Comparison of ENCODE assay signal across 8 mouse cellular contexts in the genomic region with DNA sequence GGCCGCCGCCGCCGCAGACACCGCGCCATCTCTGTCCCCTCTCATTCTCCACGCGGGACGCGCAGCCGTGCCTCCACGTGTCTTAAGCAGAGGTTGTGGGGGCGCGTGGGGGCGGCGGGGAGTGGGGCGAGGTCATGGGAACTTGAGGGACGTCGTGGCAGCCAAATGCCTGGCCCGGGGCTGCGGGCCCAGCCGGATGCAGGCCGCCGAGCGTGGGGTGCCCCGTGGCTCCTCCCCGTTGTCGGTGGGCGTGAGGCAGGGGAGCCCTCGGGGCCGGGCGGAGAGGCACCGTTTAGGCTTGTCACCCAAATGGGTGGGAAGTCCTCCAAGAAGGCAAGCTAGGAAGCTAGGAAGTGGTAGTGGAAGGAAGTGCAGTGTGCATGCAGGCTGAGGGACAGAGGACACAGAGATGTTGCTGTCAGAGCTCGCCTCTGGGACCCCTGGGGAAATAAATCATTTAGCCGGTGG. TPM values are rescaled to one million over a fixed set of nuclear protein-coding genes. Genes with fewer than 3 reads are reported as not detected.
DNase-seq lines count a peak whose midpoint lies in the region; ATAC-seq and TF ChIP-seq lines count a peak whose summit lies in the region.

No protein-coding gene starts in this region.

- no peaks in the 10 kb centered on the region for H3K36me3 ChIP-seq in forebrain, embryonic 11.5 days (ENCODE audit: control insufficient read depth, insufficient read depth, low read length)
- no peaks in the 10 kb centered on the region for H3K36me3 ChIP-seq in heart, postnatal 0 days (replicated peaks; ENCODE audit: control insufficient read depth, insufficient read depth, low read length)
- no peaks in the 10 kb centered on the region for H3K36me3 ChIP-seq in liver, embryonic 16.5 days (ENCODE audit: control insufficient read depth, insufficient read depth)
- H3K36me3 ChIP-seq in neural tube, embryonic 12.5 days, result no peaks in the 10 kb centered on the region

- H3K4me3 ChIP-seq in forebrain, embryonic 11.5 days (ENCODE audit: low read depth, low read length), result peak overlapping the region; percentile 76
- H3K4me3 ChIP-seq in heart, postnatal 0 days (ENCODE audit: low read depth, low read length), result peak overlapping the region; percentile 95
- peak overlapping the region; percentile 90 for H3K4me3 ChIP-seq in liver, embryonic 16.5 days (ENCODE audit: low read depth, low read length)
- H3K4me3 ChIP-seq in neural tube, embryonic 12.5 days, result peak overlapping the region; percentile 71

- H3K27ac ChIP-seq in forebrain, embryonic 11.5 days (ENCODE audit: low read depth, low read length), result peak overlapping the region; percentile 79
- peak overlapping the region; percentile 90 for H3K27ac ChIP-seq in heart, postnatal 0 days (ENCODE audit: low read depth)
- H3K27ac ChIP-seq in liver, embryonic 16.5 days (ENCODE audit: low read length), result peak overlapping the region; percentile 81
- H3K27ac ChIP-seq in neural tube, embryonic 12.5 days, result peak overlapping the region; percentile 73

- H3K27me3 ChIP-seq in forebrain, embryonic 11.5 days (ENCODE audit: control insufficient read depth, insufficient read depth, low read length), result no peaks in the 10 kb centered on the region
- H3K27me3 ChIP-seq in heart, postnatal 0 days (ENCODE audit: control insufficient read depth, insufficient read depth, low read length), result no peaks in the 10 kb centered on the region
- H3K27me3 ChIP-seq in liver, embryonic 16.5 days (ENCODE audit: control insufficient read depth, insufficient read depth, low read depth, low read length), result no peaks in the 10 kb centered on the region
- H3K27me3 ChIP-seq in neural tube, embryonic 12.5 days (replicated peaks), result no peaks in the 10 kb centered on the region

- under 1% methylated on average over 35 of the region's 35 CpGs for WGBS in forebrain, embryonic 11.5 days
- WGBS in heart, postnatal 0 days, result 1% methylated on average over 28 of the region's 35 CpGs
- WGBS in liver, embryonic 16.5 days (ENCODE audit: insufficient replicate concordance), result under 1% methylated on average over 35 of the region's 35 CpGs
- under 1% methylated on average over 35 of the region's 35 CpGs for WGBS in neural tube, embryonic 12.5 days

- H3K4me2 ChIP-seq in forebrain, embryonic 11.5 days (ENCODE audit: low read depth, low read length, severe bottlenecking), result peak overlapping the region; percentile 73
- peak overlapping the region; percentile 82 for H3K4me2 ChIP-seq in heart, postnatal 0 days (ENCODE audit: low read depth, low read length)
- peak overlapping the region; percentile 95 for H3K4me2 ChIP-seq in liver, embryonic 16.5 days (ENCODE audit: low read depth, low read length)
- H3K4me2 ChIP-seq in neural tube, embryonic 12.5 days (replicated peaks), result peak overlapping the region; percentile 66

- no peak for TF ChIP-seq EP300 in heart, postnatal 0 days (IDR thresholded peaks at IDR 0.05; ENCODE audit: low read depth)

- TF ChIP-seq CTCF in heart, postnatal 0 days (IDR thresholded peaks at IDR 0.05; ENCODE audit: low read depth), result no peak

- H3K9me3 ChIP-seq in forebrain, embryonic 11.5 days (ENCODE audit: control insufficient read depth, low read length), result no peaks in the 10 kb centered on the region
- no peaks in the 10 kb centered on the region for H3K9me3 ChIP-seq in heart, postnatal 0 days (replicated peaks; ENCODE audit: control insufficient read depth, low read length)
- no peaks in the 10 kb centered on the region for H3K9me3 ChIP-seq in liver, embryonic 16.5 days (replicated peaks; ENCODE audit: control insufficient read depth, low read length)
- H3K9me3 ChIP-seq in neural tube, embryonic 12.5 days, result no peaks in the 10 kb centered on the region

- peak; percentile 76 for ATAC-seq in CD4-positive, CD25-positive, alpha-beta regulatory T cell, adult 4 months
- peak; percentile 85 for ATAC-seq in forebrain, embryonic 11.5 days (replicated peaks; ENCODE audit: low FRiP score)
- ATAC-seq in heart, postnatal 0 days (ENCODE audit: insufficient read depth, low read depth), result peak; percentile 66
- peak; percentile 67 for ATAC-seq in liver, embryonic 16.5 days (ENCODE audit: low read depth)
- ATAC-seq in neural tube, embryonic 12.5 days (ENCODE audit: low FRiP score, low read depth), result peak; percentile 85

- no peaks in the 10 kb centered on the region; the same call in 1 of the 2 replicates for H3K4me1 ChIP-seq in forebrain, embryonic 11.5 days (replicated peaks; ENCODE audit: control insufficient read depth, insufficient read depth, low read length)
- no peaks in the 10 kb centered on the region; the same call in 1 of the 2 replicates for H3K4me1 ChIP-seq in heart, postnatal 0 days (ENCODE audit: control insufficient read depth, insufficient read depth)
- peaks cover 3% of the 10 kb centered on the region for H3K4me1 ChIP-seq in liver, embryonic 16.5 days (ENCODE audit: control insufficient read depth, low read depth, low read length)
- H3K4me1 ChIP-seq in neural tube, embryonic 12.5 days, result no peaks in the 10 kb centered on the region

- peak overlapping the region; percentile 94 for H3K9ac ChIP-seq in forebrain, embryonic 11.5 days (ENCODE audit: low read length)
- peak overlapping the region; percentile 86 for H3K9ac ChIP-seq in heart, postnatal 0 days (replicated peaks; ENCODE audit: low read depth, low read length)
- peak overlapping the region; percentile 95 for H3K9ac ChIP-seq in liver, embryonic 16.5 days (ENCODE audit: low read depth, low read length)
- H3K9ac ChIP-seq in neural tube, embryonic 12.5 days, result peak overlapping the region; percentile 89

- DNase-seq in brain, embryonic 18.5 days (ENCODE audit: low read depth, low spot score), result peak; percentile 45
- DNase-seq in forebrain, embryonic 11.5 days (ENCODE audit: low spot score), result peak; percentile 82
- peak; percentile 58 for DNase-seq in heart, postnatal 0 days (ENCODE audit: low spot score)
- peak; percentile 76 to 86 for DNase-seq in kidney, postnatal 4 days
- DNase-seq in thymus, adult 18-20 months, result peak; percentile 68 to 78

RNA-seq across cellular contexts. Expression of gene Supt3, which starts 0.4 kb away (rescaled TPM):
- 10 to 100 TPM; 18.0 to 22.0 TPM for polyA plus RNA-seq in CD4-positive, CD25-positive, alpha-beta regulatory T cell, adult 4 months (2017; shearing (Covaris generic))
- 21.9 and 24.9 TPM in 2 replicates for polyA plus RNA-seq in forebrain, embryonic 11.5 days (2014; fragmentation: Nextera tagmentation; extraction: Ambion mirVana)
- total RNA-seq in heart, postnatal 0 days (2014; rRNA removed; ENCODE audit: low replicate concordance), result 4.3 and 7.2 TPM in 2 replicates
- 19.5 and 20.0 TPM in 2 replicates for polyA plus RNA-seq in heart, postnatal 0 days (2015; fragmentation: Nextera tagmentation; extraction: Ambion mirVana)
- polyA plus RNA-seq in liver, embryonic 16.5 days (2015; fragmentation: Nextera tagmentation; extraction: Ambion mirVana), result 6.0 and 6.2 TPM in 2 replicates
- 20.7 and 20.9 TPM in 2 replicates for polyA plus RNA-seq in neural tube, embryonic 12.5 days (2016; fragmentation: Nextera tagmentation; extraction: Ambion mirVana)

RNA-seq across cellular contexts. Expression of gene Runx2, which starts 37.2 kb away (rescaled TPM):
- 1 to 10 TPM; 4.2 to 6.0 TPM for polyA plus RNA-seq in CD4-positive, CD25-positive, alpha-beta regulatory T cell, adult 4 months (2017; shearing (Covaris generic))
- 2.1 and 2.2 TPM in 2 replicates for polyA plus RNA-seq in forebrain, embryonic 11.5 days (2014; fragmentation: Nextera tagmentation; extraction: Ambion mirVana)
- 0.08 TPM in 1 of 2 replicates, not detected in the other for total RNA-seq in heart, postnatal 0 days (2014; rRNA removed; ENCODE audit: low replicate concordance)
- polyA plus RNA-seq in heart, postnatal 0 days (2015; fragmentation: Nextera tagmentation; extraction: Ambion mirVana), result 0.04 and 0.10 TPM in 2 replicates
- 0.25 and 0.64 TPM in 2 replicates for polyA plus RNA-seq in liver, embryonic 16.5 days (2015; fragmentation: Nextera tagmentation; extraction: Ambion mirVana)
- polyA plus RNA-seq in neural tube, embryonic 12.5 days (2016; fragmentation: Nextera tagmentation; extraction: Ambion mirVana), result 0.52 and 1.3 TPM in 2 replicates

Comparison
In these comparisons a context has a peak if more than half of its experiments do, and no peak if none do; other contexts are left out.
1. Peak in every context shown above with its lines: DNase-seq, ATAC-seq, H3K4me3 ChIP-seq and H3K27ac ChIP-seq.